Mouse (Mus musculus) WW6 (cell line): ENCODE data around the gene Prkar1b.

Experiments
- DNase-seq: peaks from one replicate; pipeline ENCODE4 v3.0.0-alpha.2; 2013; ENCODE audit warnings: low read depth, low spot score

Prkar1b gene

GRCm38 (mm10) chr5:139110140-139110855 lies 39.5 kb downstream of the Prkar1b start:
- DNase-seq = no peak

- DNase-seq = no peak
These were observed 42.0 kb downstream of the Prkar1b start for GRCm38 (mm10) chr5:139107815-139108214.

DNA sequence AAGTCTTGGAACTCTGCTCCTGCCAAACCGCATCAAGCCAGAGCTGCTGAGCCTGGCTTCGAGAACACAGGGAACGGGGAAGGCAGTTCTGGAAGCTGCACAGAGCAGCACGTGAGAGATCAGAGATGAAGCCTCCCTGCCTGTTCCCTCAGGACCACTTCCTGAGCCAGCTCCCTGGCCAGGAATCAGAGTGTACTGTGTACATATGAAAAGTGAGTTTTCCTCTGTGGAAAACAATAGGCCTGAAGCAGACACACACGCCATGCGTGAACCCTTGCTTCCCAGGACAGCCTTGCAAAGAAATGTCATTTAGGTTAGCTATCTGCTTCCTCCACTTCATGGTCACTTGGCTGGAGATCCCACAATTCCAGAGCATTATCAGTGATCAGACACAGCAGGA lies 48.0 kb downstream of the Prkar1b start:
- no peak for DNase-seq

GRCm38 (mm10) chr5:139098991-139099972 lies 50.5 kb downstream of the Prkar1b start:
- no peak for DNase-seq

- DNase-seq = no peak
These were observed 54.3 kb downstream of the Prkar1b start for GRCm38 (mm10) chr5:139095297-139096110.

GRCm38 (mm10) chr5:139093534-139093933 lies 56.3 kb downstream of the Prkar1b start:
- no peak for DNase-seq

DNA sequence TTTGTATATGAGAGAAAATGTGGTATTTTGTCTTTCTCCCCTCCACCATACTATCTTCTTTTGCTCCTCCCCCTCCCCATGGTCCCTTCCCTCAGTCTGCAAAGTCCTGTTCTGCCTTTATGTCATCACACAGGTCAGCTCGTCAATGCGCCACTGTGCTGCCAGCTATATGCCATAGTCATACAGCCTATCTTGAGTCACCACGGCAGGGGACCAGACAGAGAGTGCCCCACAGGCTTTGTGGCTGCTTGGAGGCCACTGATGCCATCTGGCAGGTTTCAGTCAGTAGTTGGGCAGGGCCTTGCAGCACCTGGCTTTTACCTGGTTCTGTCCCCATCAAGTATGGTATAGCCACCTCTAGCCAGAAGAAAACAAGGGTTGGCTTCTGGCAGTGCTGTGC lies 58.1 kb downstream of the Prkar1b start:
- no peak for DNase-seq

GRCm38 (mm10) chr5:139090162-139090561 lies 59.6 kb downstream of the Prkar1b start:
- no peak for DNase-seq

- DNase-seq = no peak
These were observed 61.6 kb downstream of the Prkar1b start for GRCm38 (mm10) chr5:139088173-139088572.

- DNase-seq = no peak
These were observed 64.8 kb downstream of the Prkar1b start for GRCm38 (mm10) chr5:139084831-139085519.

DNA sequence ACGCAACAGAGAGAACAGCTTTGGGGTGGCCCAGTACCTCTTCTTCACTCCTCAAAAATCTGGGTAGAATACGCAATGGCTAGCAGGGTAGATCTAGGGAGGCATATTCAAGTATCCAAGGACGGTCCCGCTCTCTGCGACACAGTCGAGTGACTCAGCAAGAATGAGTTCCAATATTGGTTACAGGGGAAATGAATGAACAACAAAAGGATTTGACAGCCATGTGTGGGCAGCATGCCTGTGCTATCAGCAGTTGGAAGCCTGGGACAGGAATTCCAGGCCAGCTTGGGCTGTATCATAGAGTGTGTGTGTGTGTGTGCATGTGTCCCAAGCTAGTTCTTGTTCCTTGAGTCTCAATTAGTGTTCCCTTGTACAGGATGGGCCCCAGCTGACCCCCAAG lies 65.5 kb downstream of the Prkar1b start:
- DNase-seq = no peak

- DNase-seq = no peak
These were observed 66.0 kb downstream of the Prkar1b start for GRCm38 (mm10) chr5:139083841-139084240.

DNA sequence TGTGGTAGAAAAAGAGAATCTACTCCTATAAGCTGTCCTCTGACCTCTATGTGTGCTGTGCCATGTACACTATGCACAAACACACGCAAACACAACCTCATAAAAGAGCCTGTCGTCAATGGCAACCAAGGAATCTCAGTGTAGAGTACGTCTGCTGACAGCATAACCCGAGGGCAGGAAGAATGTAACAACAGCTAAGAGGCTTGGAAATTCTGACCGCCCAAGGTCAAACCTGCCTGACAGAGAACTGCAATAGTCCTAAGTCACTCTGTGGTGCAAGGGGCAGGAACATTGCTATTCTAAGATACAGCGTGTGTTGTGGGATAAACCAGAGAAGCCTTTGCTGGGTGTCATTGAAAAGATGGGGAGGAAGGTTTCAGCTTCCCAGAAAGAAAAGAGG lies 68.4 kb downstream of the Prkar1b start:
- DNase-seq = no peak

DNA sequence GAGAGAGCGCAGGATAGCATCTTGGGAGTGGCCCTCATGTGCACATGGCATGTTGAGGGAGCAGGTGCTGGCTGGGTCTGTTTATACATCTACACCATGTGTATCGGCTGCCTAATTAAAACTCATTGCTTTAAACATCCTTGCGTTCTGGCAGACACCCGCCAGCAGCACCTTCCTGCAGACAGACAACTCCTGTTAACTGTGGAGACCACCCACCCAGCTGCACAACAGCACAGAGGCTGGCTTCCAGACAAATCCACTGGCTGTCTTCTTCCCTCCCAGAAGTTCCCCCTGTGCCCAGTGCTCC lies 71.7 kb downstream of the Prkar1b start:
- DNase-seq = no peak

DNA sequence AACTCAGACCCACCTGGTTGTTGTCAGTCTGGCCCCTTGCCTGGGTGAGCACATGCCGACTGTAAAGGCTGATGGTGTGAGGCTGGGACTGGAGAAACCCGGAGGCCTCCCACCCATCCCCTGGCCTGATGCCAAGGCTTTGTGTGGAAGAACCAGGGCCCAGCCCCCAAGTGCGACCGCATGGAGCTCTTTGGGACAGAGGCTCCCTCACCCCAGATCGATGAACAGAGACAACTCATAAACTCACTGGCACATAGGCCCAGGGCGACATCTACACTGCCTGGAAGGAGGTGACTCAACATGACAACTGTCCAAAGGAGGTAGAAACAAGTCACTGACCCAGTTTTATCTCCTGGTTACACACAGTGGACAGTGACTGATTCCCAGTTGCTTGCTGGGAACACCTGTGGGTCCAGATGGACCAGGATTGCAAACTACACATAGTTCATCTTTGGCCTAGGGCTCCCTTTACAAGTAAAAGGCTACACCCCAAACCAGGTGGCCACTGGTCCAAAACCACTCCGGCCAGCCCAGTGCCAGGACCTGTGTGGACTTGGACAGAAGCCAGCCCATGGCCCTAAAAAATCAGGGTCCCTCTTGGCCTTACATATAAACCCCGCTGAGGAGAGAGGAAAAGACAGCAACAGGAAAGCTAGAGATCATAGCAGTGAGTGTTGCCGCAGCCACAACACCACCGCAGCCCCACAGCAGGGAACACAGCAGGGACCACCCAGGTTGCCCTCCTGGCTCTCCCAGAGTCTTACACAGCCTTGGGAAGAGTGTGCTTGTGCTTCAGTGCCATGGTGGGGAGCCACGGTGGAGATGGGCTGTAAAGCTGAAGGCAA lies 72.3 kb downstream of the Prkar1b start:
- no peak for DNase-seq

- no peak for DNase-seq
These were observed 73.4 kb downstream of the Prkar1b start for GRCm38 (mm10) chr5:139076450-139076849.

- DNase-seq = no peak
These were observed 74.0 kb downstream of the Prkar1b start for GRCm38 (mm10) chr5:139075791-139076190.

DNA sequence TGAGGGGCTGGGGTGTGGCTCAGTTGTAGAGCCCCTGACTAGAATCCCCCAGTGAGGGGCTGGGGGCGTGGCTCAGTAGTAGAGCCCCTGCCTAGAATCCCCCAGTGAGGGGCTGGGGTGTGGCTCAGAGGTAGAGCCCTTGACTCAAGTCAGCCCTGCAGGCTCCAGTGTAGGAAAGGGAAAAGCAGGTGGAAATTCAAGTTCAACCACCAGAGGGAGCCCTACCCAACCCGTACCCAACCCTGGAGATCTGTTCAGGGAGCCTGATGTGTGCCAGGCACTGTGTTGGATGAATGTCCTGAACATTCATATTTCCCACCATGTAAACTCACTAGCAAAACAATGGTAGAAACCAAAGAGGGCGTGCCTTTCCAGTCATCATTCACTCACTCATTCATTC lies 74.7 kb downstream of the Prkar1b start:
- no peak for DNase-seq

DNA sequence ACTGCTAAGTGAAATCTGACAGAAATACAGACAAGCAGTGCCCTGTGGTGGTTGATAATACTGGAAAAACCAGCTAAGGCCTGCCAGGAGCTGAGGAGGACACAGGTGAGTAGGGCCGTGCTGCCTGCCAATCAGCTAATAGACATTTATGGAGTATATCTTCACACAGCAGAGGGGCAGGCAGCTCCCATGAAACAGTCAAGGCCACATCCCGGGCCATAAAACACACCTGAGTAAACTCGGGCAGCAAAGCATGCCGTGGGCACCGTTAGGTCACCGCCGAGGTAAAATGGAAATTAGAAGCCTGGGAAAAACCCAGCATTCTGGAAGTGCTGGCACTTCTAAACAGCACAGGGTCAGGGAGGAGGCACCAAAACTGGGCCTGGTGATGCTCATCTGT lies 75.8 kb downstream of the Prkar1b start:
- DNase-seq = no peak

DNA sequence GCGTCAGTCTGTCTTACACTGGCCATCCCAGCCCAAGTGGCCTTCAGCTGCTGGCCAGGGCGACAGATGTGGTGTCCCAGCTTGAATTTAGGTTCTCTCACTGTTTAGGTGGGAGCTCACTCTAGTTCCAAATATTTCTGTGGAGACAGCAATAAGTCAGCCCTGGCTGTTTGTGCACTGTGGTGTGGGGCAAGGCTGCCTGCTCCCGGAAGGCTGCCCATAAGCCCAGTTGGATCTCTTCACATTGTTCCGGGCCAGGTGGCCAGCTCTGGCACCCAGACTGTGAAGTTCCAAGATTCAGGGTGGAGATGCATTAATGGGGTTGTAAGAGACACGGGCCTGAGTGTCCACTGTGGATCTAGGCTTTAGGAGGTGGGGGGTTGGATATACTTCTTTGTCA lies 76.9 kb downstream of the Prkar1b start:
- DNase-seq = no peak
